ENCODE assay signal across 26 mouse cellular contexts in the genomic region with DNA sequence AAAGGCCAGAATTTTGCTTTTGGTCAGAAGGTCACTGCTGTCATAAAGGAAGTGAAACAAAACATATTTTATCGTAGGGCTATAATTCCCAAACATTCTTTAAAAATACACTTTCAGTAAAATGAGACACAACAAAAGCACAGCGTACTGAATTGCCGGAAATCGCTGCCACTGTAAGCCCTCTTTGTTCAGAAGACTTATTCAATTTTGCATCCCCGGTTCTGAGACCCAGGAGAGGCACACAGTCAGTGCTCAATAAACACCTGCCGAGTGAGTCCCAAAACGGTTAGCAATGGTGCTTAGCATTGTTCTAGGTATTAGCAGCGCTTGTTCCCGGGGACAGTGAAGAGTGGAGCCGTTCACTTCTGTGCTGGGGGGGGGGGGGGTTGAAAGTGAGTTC.
DNase-seq lines count a peak whose midpoint lies in the region; ATAC-seq and TF ChIP-seq lines count a peak whose summit lies in the region.
"Had no signal": no experiment of that assay in that cellular context is flagged by ENCODE, and none has a peak within 500 bp of the region (broad histone marks: within the 10 kb centered on the region; RNA-seq: fewer than 3 reads in every experiment).

No protein-coding gene starts in this region.

- no peak overlapping the region for H3K27ac ChIP-seq in kidney, adult 2 months (ENCODE audit: insufficient read depth, low read depth, low read length)
- no peak overlapping the region for H3K27ac ChIP-seq in liver, postnatal 0 days (ENCODE audit: low read depth)
- no peak overlapping the region for H3K27ac ChIP-seq in hindbrain, embryonic 10.5 days
- H3K27ac ChIP-seq: embryonic facial prominence, embryonic 10.5 days; embryonic facial prominence, embryonic 12.5 days; forebrain, embryonic 13.5 days; forebrain, embryonic 15.5 days had no signal

- 68% methylated on average over 10 of the region's 10 CpGs for WGBS in kidney, adult 2 months
- 79% methylated on average over 10 of the region's 10 CpGs for WGBS in liver, postnatal 0 days (ENCODE audit: insufficient replicate concordance)
- 69% methylated on average over 10 of the region's 10 CpGs for WGBS in hindbrain, embryonic 10.5 days

- ATAC-seq in liver, postnatal 0 days, result no peak
- ATAC-seq: activated CD4-positive, CD25-positive, alpha-beta regulatory T cell, adult 4 months; CD4-positive, CD25-positive, alpha-beta regulatory T cell, adult 4 months; forebrain, embryonic 13.5 days; forebrain, embryonic 15.5 days; Patski had no signal

- H3K9ac ChIP-seq in liver, postnatal 0 days (replicated peaks), result 0 out of 2 replicates have a peak overlapping the region, but pooled peaks have one; percentile 11
- H3K9ac ChIP-seq: embryonic facial prominence, embryonic 12.5 days; forebrain, embryonic 13.5 days; forebrain, embryonic 15.5 days had no signal

- no peak overlapping the region for H3K4me2 ChIP-seq in liver, postnatal 0 days (ENCODE audit: low read depth, low read length)
- H3K4me2 ChIP-seq: embryonic facial prominence, embryonic 12.5 days; forebrain, embryonic 13.5 days; forebrain, embryonic 15.5 days had no signal

- no peaks in the 10 kb centered on the region for H3K36me3 ChIP-seq in kidney, adult 2 months (ENCODE audit: control insufficient read depth, insufficient read depth, low read length)
- no peaks in the 10 kb centered on the region for H3K36me3 ChIP-seq in liver, postnatal 0 days (replicated peaks; ENCODE audit: insufficient read depth, low read length)
- H3K36me3 ChIP-seq in hindbrain, embryonic 10.5 days, result no peaks in the 10 kb centered on the region
- H3K36me3 ChIP-seq: embryonic facial prominence, embryonic 10.5 days; embryonic facial prominence, embryonic 12.5 days; forebrain, embryonic 15.5 days; G1E had no signal

- DNase-seq in kidney, adult 2 months, result peak; percentile 37
- DNase-seq in kidney, adult 8-10 months, result no peak
- DNase-seq in kidney, postnatal 14 days, result peak; percentile 21
- no peak for DNase-seq in kidney, adult 18-20 months
- DNase-seq in liver, postnatal 0 days, result no peak
- DNase-seq in liver (no peak), R1 (ENCODE audit: low read depth, low spot score) (peak; percentile 77)
- DNase-seq in hindbrain, embryonic 10.5 days (ENCODE audit: low spot score), result no peak
- DNase-seq: adrenal gland, adult 8-10 months; adrenal gland, postnatal 14 days; adrenal gland, postnatal 36 days; B cell, adult 2 months; cerebellum, adult 11-12 months; cerebellum, adult 2 months; cerebellum, adult 9-10 months; cerebellum, postnatal 10 days; cerebellum, postnatal 25 days had no signal

- no peak for TF ChIP-seq CTCF in kidney, adult 2 months (conservative IDR thresholded peaks at IDR 0.05; ENCODE audit: insufficient read depth, insufficient read length, low read depth, low read length)
- no peak for TF ChIP-seq CTCF in liver, postnatal 0 days (IDR thresholded peaks at IDR 0.05; ENCODE audit: low read depth)

- TF ChIP-seq EP300 in liver, postnatal 0 days (IDR thresholded peaks at IDR 0.05; ENCODE audit: low read depth), result no peak

- H3K4me1 ChIP-seq in kidney, adult 2 months (ENCODE audit: control insufficient read depth, insufficient read depth, low read length), result no peaks in the 10 kb centered on the region
- peaks cover 8% of the 10 kb centered on the region for H3K4me1 ChIP-seq in liver, postnatal 0 days (ENCODE audit: insufficient read depth)
- H3K4me1 ChIP-seq in hindbrain, embryonic 10.5 days (replicated peaks), result peaks cover 13% of the 10 kb centered on the region

- H3K27me3 ChIP-seq in kidney, adult 2 months (replicated peaks; ENCODE audit: control insufficient read depth, insufficient read depth, low read length), result no peaks in the 10 kb centered on the region
- H3K27me3 ChIP-seq in liver, postnatal 0 days (ENCODE audit: insufficient read depth, low read length), result no peaks in the 10 kb centered on the region
- H3K27me3 ChIP-seq in hindbrain, embryonic 10.5 days (ENCODE audit: insufficient read depth, poor library complexity, severe bottlenecking), result peaks cover 4% of the 10 kb centered on the region; the same call in 1 of the 2 replicates
- H3K27me3 ChIP-seq: CH12.LX; embryonic facial prominence, embryonic 12.5 days; forebrain, embryonic 13.5 days; forebrain, embryonic 15.5 days had no signal

- no peaks in the 10 kb centered on the region for H3K9me3 ChIP-seq in liver, postnatal 0 days (ENCODE audit: low read length)
- no peaks in the 10 kb centered on the region for H3K9me3 ChIP-seq in hindbrain, embryonic 10.5 days
- H3K9me3 ChIP-seq: embryonic facial prominence, embryonic 10.5 days; embryonic facial prominence, embryonic 12.5 days; forebrain, embryonic 13.5 days; forebrain, embryonic 15.5 days; G1E had no signal

- H3K4me3 ChIP-seq in kidney, adult 2 months (ENCODE audit: insufficient read depth, low read depth, low read length), result no peak overlapping the region
- no peak overlapping the region for H3K4me3 ChIP-seq in liver, postnatal 0 days (ENCODE audit: low read depth, low read length)
- H3K4me3 ChIP-seq in hindbrain, embryonic 10.5 days, result no peak overlapping the region
- H3K4me3 ChIP-seq: embryonic facial prominence, embryonic 10.5 days; embryonic facial prominence, embryonic 12.5 days; forebrain, embryonic 13.5 days; forebrain, embryonic 15.5 days had no signal

- TF ChIP-seq POLR2A in kidney, adult 2 months (IDR thresholded peaks at IDR 0.05; ENCODE audit: low read depth, low read length), result no peak

Comparison
In these comparisons a context has a peak if more than half of its experiments do, and no peak if none do; other contexts are left out.
1. DNase-seq: peak in kidney, adult 2 months (single experiment), kidney, postnatal 14 days (single experiment) and R1 (single experiment); none in kidney, adult 8-10 months (0 of 2), kidney, adult 18-20 months (single experiment), liver, postnatal 0 days (single experiment), liver (single experiment) and hindbrain, embryonic 10.5 days (single experiment).